Mouse (Mus musculus) effector memory CD4-positive, alpha-beta T cell, adult 5 months (primary cell): ENCODE results near the gene Cox11. TPM values are rescaled to one million over a fixed set of nuclear protein-coding genes. Genes with fewer than 3 reads are reported as not detected.

Experiments used
- polyA plus RNA-seq: library from polyadenylated mRNA; unstranded; fragments of 100-300 nt; shearing (Covaris generic); gene quantifications from one replicate; pipeline ENCODE4 v1.2.1, GENCODE M21; 2017

The Cox11 gene
- polyA plus RNA-seq = 31.5 TPM

DNA sequence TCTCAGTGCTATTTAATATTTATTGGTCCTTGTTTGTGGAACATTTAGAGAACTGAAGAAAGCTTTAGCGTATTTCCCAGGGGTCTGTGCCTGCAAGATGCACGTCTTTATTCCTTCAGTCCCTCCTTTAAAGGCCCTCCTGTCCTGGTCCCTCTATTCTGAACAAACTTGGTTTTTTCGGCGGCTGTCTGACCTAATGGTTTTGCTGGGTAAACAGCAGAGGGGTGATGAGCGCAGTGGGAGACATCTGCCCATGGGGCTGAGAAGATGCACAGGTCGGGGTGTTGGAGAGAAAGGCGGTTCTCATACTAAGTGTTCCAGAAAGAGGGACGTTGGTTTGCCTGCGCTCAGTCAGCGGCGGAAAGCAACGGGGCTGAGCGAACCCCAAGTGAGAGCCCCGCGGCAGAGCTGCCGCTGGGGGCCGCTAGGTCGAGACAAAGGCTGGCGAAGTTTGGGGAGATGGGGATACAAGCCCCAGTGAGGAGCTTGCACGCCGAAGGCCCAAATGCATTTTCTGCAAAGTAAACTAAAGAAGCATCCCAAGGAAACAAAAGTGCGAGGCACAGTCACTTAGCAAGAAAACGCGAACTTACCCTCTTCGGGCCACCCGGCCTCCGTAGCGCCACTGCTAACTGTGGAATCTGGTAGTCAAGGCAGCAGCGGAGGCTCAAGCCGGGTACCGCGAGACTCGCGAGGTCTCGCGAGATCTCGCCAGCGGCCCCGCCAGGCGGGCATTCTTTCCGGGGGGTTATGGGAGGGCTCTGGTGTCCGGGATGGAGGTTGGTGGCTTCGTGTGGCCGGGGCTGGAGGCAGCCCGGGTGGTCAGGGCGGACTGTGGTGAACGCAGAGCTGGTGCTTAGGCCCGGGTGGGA is at the start of gene Cox11, which contains the start of gene Stxbp4:
TSS of gene Cox11 (plus strand) at position 734 of the 872 bp plus-strand sequence.
TSS of gene Stxbp4 (minus strand) at position 645 of the 872 bp plus-strand sequence.

DNA sequence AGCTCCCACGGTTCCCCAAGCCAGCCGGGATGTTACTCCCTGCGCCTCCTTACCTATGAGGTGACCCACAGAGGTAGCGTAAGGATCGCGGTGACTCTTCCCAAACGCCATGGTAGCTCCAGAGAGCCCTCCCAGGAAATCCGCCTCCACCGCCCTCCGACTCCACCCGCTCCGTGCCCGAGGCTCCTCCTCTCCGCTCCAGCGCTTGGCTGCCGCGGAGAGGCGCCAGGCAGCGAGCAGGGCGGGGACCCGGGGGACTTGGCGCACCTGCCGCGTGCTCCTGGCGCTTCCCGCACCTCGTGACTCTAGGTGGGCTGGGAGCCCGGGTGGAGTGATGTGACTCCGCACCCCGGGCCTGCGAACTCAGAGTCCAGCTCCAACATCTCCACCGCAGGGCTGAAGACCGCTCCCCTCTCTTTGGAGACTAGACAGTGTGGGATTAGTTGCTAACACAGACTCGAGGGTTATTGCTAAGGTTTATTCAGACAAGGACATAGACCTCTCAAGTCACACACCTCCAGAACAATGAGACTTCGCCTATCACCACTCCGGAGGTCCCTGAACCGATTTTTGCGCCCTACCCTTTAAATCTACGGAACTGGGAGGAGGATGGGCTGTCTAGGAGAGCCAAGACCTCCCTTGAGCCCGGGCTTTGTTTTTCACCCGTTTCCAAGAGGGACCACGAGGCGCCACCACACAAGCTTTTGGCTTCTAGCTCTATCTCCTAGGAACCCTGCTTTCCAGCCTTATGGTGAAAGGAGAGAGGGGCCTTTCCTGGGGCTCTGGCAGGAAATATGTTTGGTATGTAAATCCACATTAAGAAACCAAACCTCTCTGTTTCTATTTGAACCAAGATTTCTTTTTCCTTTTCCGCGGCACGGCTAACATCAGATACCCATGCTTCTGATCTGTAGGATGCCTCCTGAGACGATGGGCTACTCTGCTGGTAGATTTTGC is 49.8 kb downstream of the Cox11 start, which contains the start of gene Tom1l1:
TSS of gene Tom1l1 (minus strand) at position 907 of the 957 bp plus-strand sequence.

Other genes starting within 250 kb of the Cox11 start
- gene Hlf, start 247.3 kb upstream of the Cox11 start, polyA plus RNA-seq = 10.1 TPM
- gene Stxbp4, start 89 bp upstream of the Cox11 start, polyA plus RNA-seq = 4.2 TPM
- gene Tom1l1, start 50.2 kb downstream of the Cox11 start, polyA plus RNA-seq = 0.92 TPM